Mouse (Mus musculus) intestine, embryonic 14.5 days (tissue): ENCODE data around the gene Jaml. TPM values are rescaled to one million over a fixed set of nuclear protein-coding genes. Genes with fewer than 3 reads are reported as not detected.
A peak's percentile ranks its signal among the peaks of the same experiment; 100 is the strongest.

Source experiments
- ATAC-seq: fragments of 200-750 bp; cut with Nextera tagmentation; replicated peaks from 2 replicates; pipeline ENCODE4 v1.8.0; 2017; ENCODE audit warnings: low read depth, moderate number of reproducible peaks, moderate TSS enrichment, moderate library complexity; ENCODE audit not compliant: low FRiP score, low TSS enrichment
- DNase-seq: peaks from one replicate; pipeline ENCODE4 v3.0.0-alpha.2; 2018; ENCODE audit warnings: low spot score
- H3K27ac ChIP-seq: fragments of 300-500 bp; sonication (generic); 2 replicates; pipeline ENCODE4 v1.5.1; 2014; ENCODE audit warnings: low read depth, mild to moderate bottlenecking, control low read depth
- H3K27me3 ChIP-seq: fragments of 300-500 bp; sonication (generic); replicated peaks from 2 replicates; pipeline ENCODE4 v1.6.1; 2014; ENCODE audit warnings: low read length, control low read depth; ENCODE audit not compliant: control insufficient read depth, insufficient read depth
- H3K36me3 ChIP-seq: fragments of 300-500 bp; sonication (generic); 2 replicates; pipeline ENCODE4 v1.6.1; 2014; ENCODE audit warnings: low read length, control low read depth; ENCODE audit not compliant: control insufficient read depth, insufficient read depth
- H3K4me1 ChIP-seq: fragments of 300-500 bp; sonication (generic); replicated peaks from 2 replicates; pipeline ENCODE4 v1.6.1; 2014; ENCODE audit warnings: low read length, control low read depth, mixed read lengths; ENCODE audit not compliant: control insufficient read depth, insufficient read depth
- H3K4me2 ChIP-seq: fragments of 300-500 bp; sonication (generic); 2 replicates; pipeline ENCODE4 v1.6.1; 2014; ENCODE audit warnings: low read length
- H3K4me3 ChIP-seq: fragments of 300-500 bp; sonication (generic); 2 replicates; pipeline ENCODE4 v1.5.1; 2014; ENCODE audit warnings: low read depth, low read length, control low read depth, mixed read lengths
- H3K9ac ChIP-seq: fragments of 300-500 bp; sonication (generic); 2 replicates; pipeline ENCODE4 v1.6.1; 2014; ENCODE audit warnings: mild to moderate bottlenecking, low read length
- H3K9me3 ChIP-seq: fragments of 300-500 bp; sonication (generic); 2 replicates; pipeline ENCODE4 v1.6.1; 2016; ENCODE audit warnings: low read length, control low read depth; ENCODE audit not compliant: control insufficient read depth
- WGBS: fragments of 180-500 bp; shearing (Covaris S2); extraction: QIAGEN DNeasy Blood & Tissue Kit; methylation state at CpG from one replicate; pipeline ENCODE4 v1.1.7; 2014; 5-methylcytosine and 5-hydroxymethylcytosine counted together
- polyA plus RNA-seq: library from polyadenylated mRNA; unstranded; fragments of >200 nt; fragmentation: Nextera tagmentation; extraction: Ambion mirVana; gene quantifications from 2 replicates; pipeline ENCODE4 v1.2.1, GENCODE M21; 2014

The Jaml gene
- polyA plus RNA-seq, 1 experiment from 2014 or later = 49.4 TPM

DNA sequence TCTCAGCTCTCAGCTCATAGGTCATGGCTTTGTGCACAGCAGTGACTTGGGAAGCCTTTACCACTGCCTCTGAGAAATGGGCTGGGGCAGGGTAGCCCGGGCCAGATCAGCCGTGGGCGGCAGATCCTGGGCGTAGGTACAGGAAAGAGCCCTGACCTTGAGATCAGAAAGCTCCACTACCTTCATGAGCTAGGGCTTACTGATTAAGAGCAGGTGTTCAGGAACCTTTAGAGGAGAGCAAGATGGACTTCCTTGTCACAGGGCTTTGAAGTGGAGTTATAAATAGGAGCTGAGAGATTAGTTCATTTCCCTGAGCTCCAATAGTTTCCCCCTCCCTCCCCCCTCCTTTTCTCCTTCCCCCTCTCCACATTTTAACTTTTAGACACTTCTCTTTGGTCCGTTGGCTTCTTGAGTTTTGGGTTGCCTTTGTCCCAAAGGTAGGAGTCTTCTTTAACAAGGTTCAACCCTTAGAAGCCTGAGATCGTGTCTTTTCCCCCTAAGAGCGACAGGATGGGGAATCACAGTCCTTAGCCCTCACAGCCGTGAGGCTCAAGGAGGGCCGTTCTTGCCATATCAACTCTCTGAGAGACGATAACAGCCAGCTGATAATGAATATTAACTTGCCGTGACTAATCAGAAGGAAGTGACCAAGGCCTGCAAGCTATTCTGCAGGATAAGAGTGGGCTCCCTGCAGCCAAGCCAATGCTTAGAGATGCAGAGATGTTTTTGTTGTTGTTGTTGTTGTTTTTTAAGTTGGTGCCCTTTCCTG lies 24.4 kb downstream of the Jaml start:
- ATAC-seq = peak; percentile 74
- Histone ChIP-seq H3K36me3 (no peaks in the 10 kb centered on the region), H3K4me2 (peak overlapping the region; percentile 25; the same call in 1 of the 2 replicates), H3K27me3 (no peaks in the 10 kb centered on the region), H3K4me1 (no peaks in the 10 kb centered on the region), H3K27ac (peak overlapping the region; percentile 64), H3K9ac (no peak overlapping the region), H3K4me3 (0 out of 2 replicates have a peak overlapping the region, but pooled peaks have one; percentile 6), H3K9me3 (no peaks in the 10 kb centered on the region)
- peak; percentile 54 for DNase-seq
- WGBS = 63% methylated on average over 11 of the region's 11 CpGs

DNA sequence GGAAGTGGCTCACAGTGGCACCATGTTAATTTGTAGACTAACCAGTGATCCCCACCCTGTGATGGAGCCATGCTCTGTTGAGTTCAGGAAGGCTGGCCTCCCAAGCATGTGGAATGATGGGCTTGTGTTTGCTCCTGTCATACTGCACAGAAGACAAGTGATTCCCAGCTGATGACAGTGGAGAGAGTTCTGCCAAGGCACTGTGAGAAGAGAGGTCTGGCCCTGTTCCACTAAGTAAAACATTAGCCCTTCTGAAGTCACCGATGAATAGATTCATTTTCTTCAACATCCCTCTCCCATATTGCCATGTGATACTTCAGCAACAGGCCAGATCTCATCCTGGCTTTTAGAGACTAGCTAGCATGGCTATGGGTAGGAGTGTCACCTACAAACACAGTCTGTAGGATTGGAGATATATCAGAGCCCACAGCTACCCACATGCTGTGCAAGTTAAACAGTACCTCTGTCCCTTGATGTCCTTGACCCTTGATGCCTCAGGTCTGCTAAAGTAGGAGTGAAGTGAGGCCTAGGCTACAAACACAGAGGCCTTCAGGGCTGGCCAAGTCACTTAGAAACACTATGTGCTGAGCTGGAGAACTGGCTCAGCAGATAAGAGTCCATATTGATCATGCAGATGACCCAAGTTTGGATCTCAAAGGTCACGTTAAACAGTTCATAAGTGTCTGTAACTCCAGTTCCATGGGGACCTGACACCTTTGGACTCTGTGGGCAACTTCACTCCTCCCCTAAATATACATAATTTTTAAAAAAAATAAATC lies 26.8 kb downstream of the Jaml start:
- no peaks in the 10 kb centered on the region for H3K4me1 ChIP-seq
- DNase-seq (no peak), ATAC-seq (no peak)
- H3K4me2 ChIP-seq = no peak overlapping the region
- H3K27me3 ChIP-seq = no peaks in the 10 kb centered on the region
- H3K4me3 ChIP-seq = no peak overlapping the region
- 87% methylated on average over 2 of the region's 2 CpGs for WGBS
- no peak overlapping the region for H3K27ac ChIP-seq
- no peaks in the 10 kb centered on the region for H3K9me3 ChIP-seq
- no peak overlapping the region for H3K9ac ChIP-seq
- no peaks in the 10 kb centered on the region for H3K36me3 ChIP-seq

DNA sequence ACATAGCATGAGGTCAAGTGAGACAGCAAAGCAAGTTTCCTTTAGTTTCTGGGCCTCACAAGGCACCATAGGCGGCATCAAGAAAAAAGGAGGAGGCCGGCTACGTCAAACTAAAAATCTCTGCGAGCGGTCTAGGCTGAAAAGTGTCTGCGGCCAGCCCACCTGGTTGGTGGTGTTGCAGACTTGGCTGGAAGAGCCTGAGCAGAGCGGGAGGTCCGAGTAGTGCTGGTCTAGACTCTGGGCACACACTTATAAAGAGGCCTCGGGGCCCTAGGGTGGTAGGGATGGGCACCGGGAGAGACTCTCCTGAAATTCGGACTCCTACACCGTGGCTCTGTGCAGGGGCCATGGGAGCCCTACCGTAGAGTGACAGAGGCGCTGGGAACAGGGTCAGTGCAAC lies 36.7 kb downstream of the Jaml start:
- Histone ChIP-seq H3K9ac (0 out of 2 replicates have a peak overlapping the region, but pooled peaks have one; percentile 1), H3K4me3 (peak overlapping the region; percentile 25), H3K36me3 (no peaks in the 10 kb centered on the region), H3K9me3 (no peaks in the 10 kb centered on the region), H3K27ac (no peak overlapping the region), H3K4me1 (peaks cover 6% of the 10 kb centered on the region; the same call in 1 of the 2 replicates), H3K4me2 (peak overlapping the region; percentile 43), H3K27me3 (no peaks in the 10 kb centered on the region)
- 4% methylated on average over 14 of the region's 14 CpGs for WGBS
- ATAC-seq (peak; percentile 55), DNase-seq (peak; percentile 75)

DNA sequence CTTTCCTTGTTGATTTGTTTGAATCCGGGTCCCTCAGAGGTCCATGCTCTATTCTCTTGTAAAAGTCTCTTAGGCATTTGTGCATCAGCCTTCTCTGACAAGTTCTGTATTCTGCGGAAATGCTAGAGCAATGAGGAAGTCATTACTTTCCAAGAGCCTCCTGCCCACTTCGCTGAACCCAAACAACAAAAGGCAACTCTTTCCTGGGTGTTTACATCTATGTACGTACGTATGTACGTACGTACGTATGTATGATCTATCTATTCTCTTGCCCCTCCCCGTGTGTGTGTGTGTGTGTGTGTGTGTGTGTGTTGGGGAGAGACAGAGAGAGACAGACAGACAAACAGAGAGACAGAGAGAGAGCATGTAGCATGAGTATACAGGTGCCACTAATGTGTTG lies 37.8 kb downstream of the Jaml start:
- Histone ChIP-seq H3K9ac (no peak overlapping the region), H3K4me3 (no peak overlapping the region), H3K9me3 (no peaks in the 10 kb centered on the region), H3K27me3 (no peaks in the 10 kb centered on the region), H3K36me3 (no peaks in the 10 kb centered on the region), H3K4me2 (no peak overlapping the region), H3K27ac (no peak overlapping the region), H3K4me1 (peaks cover 6% of the 10 kb centered on the region; the same call in 1 of the 2 replicates)
- WGBS = 43% methylated on average over 9 of the region's 9 CpGs
- ATAC-seq (no peak), DNase-seq (no peak)

DNA sequence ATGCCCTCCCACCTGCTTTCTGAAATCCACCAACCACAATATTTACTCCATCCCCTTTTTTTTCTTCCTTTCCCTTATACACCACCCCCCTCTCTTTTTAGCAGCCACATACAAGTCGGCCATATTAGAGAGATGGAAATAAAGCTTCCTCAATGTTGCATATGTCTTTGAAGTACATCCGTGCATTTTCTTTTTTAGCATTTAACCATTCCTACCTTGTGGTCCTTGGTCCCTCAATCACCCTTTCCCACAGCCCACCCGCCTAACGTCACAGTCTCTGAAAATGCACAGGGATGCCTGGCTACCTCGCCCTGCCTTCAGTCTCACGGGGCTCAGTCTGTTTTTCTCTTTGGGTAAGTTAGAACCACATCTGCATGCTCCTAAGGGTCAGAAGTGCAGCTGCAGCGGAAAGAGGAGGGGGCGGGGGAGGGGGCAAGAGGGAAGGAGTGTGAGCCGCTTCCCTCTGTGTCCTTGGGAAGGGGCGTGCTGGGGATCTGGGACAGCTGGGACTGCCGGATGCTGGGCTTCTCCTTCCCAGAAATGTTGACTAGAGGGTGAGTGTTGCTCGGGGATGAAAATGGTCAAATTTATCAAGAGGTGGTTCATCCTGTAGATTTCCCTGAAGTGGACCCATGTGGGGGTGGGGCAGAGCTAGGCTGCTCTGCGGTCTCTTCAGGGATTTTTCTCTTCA lies 38.9 kb downstream of the Jaml start, which contains the start of gene Scn2b:
Gene Scn2b (plus strand): TSS at position 42 of the 691 bp plus-strand sequence.
- no peak; the same call in 1 of the 2 replicates for ATAC-seq

DNA sequence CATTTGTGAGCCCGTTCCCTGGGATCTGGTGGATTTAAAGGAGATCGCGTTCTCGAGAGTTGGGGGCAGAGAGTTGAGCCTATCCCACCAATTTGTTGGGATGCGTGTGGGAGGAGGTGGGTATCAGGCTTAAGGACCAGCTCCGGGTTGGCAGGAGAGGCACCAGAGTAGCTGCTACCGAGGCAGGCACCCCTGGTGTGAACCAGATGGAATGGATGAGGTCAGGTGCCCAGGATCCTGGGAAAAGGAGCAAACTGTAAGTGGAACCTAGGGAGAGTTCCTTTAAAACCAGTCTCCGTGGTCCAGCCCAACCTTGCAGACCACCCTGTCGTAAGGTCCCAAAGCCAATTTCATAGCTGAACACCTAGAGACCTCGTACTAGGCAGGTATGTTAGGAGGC lies 39.6 kb downstream of the Jaml start:
- Histone ChIP-seq H3K9ac (0 out of 2 replicates have a peak overlapping the region, but pooled peaks have one; percentile 3), H3K36me3 (no peaks in the 10 kb centered on the region), H3K27me3 (no peaks in the 10 kb centered on the region), H3K27ac (no peak overlapping the region), H3K4me1 (peaks cover 10% of the 10 kb centered on the region), H3K4me2 (peak overlapping the region; percentile 72), H3K9me3 (no peaks in the 10 kb centered on the region), H3K4me3 (peak overlapping the region; percentile 73)
- 23% methylated on average over 10 of the region's 10 CpGs for WGBS
- no peak for ATAC-seq
- no peak for DNase-seq

More for the DNA sequence above, 38.9 kb downstream of the Jaml start, which contains the start of gene Scn2b:
- peaks cover 10% of the 10 kb centered on the region for H3K4me1 ChIP-seq
- H3K4me2 ChIP-seq = peak within 1 kb of the TSS; percentile 72
- H3K4me3 ChIP-seq = peak within 1 kb of the TSS; percentile 73
- H3K9me3 ChIP-seq = no peaks in the 10 kb centered on the region
- peak within 1 kb of the TSS; percentile 64 for H3K9ac ChIP-seq
- no peaks in the 10 kb centered on the region for H3K27me3 ChIP-seq
- H3K27ac ChIP-seq = peak within 1 kb of the TSS; percentile 66; the same call in 1 of the 2 replicates
- peak; percentile 69 for DNase-seq
- no peaks in the 10 kb centered on the region for H3K36me3 ChIP-seq
- WGBS = under 1% methylated on average over 13 of the region's 13 CpGs

DNA sequence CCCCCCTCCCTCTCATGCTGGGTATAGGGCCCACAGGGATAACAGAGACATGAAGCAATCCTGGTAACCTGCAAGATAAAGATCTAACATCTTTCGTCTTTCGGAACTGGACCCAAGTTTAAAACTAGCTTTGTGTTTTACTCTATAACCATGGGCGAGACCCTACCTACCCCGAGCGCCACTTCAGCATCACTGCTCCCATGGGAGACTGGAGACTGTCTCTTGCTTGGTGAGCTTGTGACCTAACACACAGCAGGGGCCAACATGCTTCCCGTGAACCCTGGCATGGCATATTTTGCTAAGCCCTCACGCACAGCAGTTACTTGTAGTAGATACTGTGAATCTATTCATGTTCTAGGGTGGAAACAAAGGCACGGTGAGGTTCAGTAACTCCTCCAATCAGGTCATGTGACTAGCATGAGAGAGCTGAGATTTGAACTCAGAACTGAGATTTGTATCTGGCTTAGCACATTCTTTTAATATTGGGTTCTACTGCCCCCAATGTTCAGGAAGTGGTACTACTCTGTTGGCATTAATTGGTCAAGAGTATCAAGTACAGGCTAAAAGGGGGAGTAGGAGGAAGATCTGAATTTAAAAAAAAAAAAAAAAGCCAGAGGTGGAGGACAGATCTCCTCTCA lies 40.5 kb downstream of the Jaml start:
- Histone ChIP-seq H3K9me3 (no peaks in the 10 kb centered on the region), H3K4me3 (no peak overlapping the region), H3K27ac (no peak overlapping the region), H3K36me3 (no peaks in the 10 kb centered on the region), H3K4me2 (no peak overlapping the region), H3K27me3 (no peaks in the 10 kb centered on the region), H3K9ac (no peak overlapping the region), H3K4me1 (peaks cover 10% of the 10 kb centered on the region)
- ATAC-seq (no peak), DNase-seq (no peak)
- WGBS = 96% methylated on average over 8 of the region's 8 CpGs
